Mouse (Mus musculus): ENCODE results near the gene Gm5148. TPM values are rescaled to one million over a fixed set of nuclear protein-coding genes. Genes with fewer than 3 reads are reported as not detected.

Gene Gm5148
- polyA plus RNA-seq, 2 experiments: 1.6 to 3.5 TPM

GRCm38 (mm10) chr3:37738171-37738950 is 14.1 kb upstream of the Gm5148 start:
- Histone ChIP-seq H3K4me1 (replicated peaks; ENCODE audit: control insufficient read depth in 2 of 2, insufficient read depth in 2 of 2, low read length in 1 of 2) (no peaks in the 10 kb centered on the region), H3K27ac (no peak overlapping the region), H3K9me3 (ENCODE audit: control insufficient read depth, low read length) (no peaks in the 10 kb centered on the region), H3K4me3 (ENCODE audit: insufficient read depth in 1 of 2, low read depth in 2 of 2, low read length in 2 of 2) (no peak overlapping the region), H3K36me3 (replicated peaks; ENCODE audit: control insufficient read depth, insufficient read depth, low read depth) (no peaks in the 10 kb centered on the region), H3K27me3 (ENCODE audit: control insufficient read depth, insufficient read depth, low read length) (no peaks in the 10 kb centered on the region; the same call in 1 of the 2 replicates), H3K9ac (replicated peaks) (no peak overlapping the region), H3K4me2 (ENCODE audit: low read depth) (no peak overlapping the region)
- 64% methylated on average over 17 of the region's 17 CpGs for WGBS (ENCODE audit: insufficient replicate concordance)
- no peak for ATAC-seq (ENCODE audit: insufficient read depth)
- TF ChIP-seq EP300 (IDR thresholded peaks at IDR 0.05; ENCODE audit: low read depth) (no peak), CTCF (IDR thresholded peaks at IDR 0.05; ENCODE audit: low read depth) (no peak)
- no peak for DNase-seq (ENCODE audit: low read depth in 3 of 3, low spot score in 3 of 3)

- TF ChIP-seq EP300 (IDR thresholded peaks at IDR 0.05; ENCODE audit: low read depth) (no peak), CTCF (IDR thresholded peaks at IDR 0.05; ENCODE audit: low read depth) (no peak)
- 41% methylated on average over 6 of the region's 6 CpGs for WGBS (ENCODE audit: insufficient replicate concordance)
- no peaks in the 10 kb centered on the region for H3K4me1 ChIP-seq (replicated peaks; ENCODE audit: control insufficient read depth in 2 of 2, insufficient read depth in 2 of 2, low read length in 1 of 2)
- no peak overlapping the region for H3K4me2 ChIP-seq (ENCODE audit: low read depth)
- no peak overlapping the region for H3K27ac ChIP-seq
- no peak overlapping the region for H3K9ac ChIP-seq (replicated peaks)
- ATAC-seq (ENCODE audit: insufficient read depth): no peak
- H3K4me3 ChIP-seq (ENCODE audit: insufficient read depth in 1 of 2, low read depth in 2 of 2, low read length in 2 of 2): no peak overlapping the region
- H3K36me3 ChIP-seq (replicated peaks; ENCODE audit: control insufficient read depth, insufficient read depth, low read depth): no peaks in the 10 kb centered on the region
- no peaks in the 10 kb centered on the region; the same call in 1 of the 2 replicates for H3K27me3 ChIP-seq (ENCODE audit: control insufficient read depth, insufficient read depth, low read length)
- no peaks in the 10 kb centered on the region for H3K9me3 ChIP-seq (ENCODE audit: control insufficient read depth, low read length)
- no peak for DNase-seq (ENCODE audit: low read depth in 3 of 3, low spot score in 3 of 3)
Measured at GRCm38 (mm10) chr3:37737407-37737806, 13.1 kb upstream of the Gm5148 start.

- 30% methylated on average over 6 of the region's 6 CpGs for WGBS (ENCODE audit: insufficient replicate concordance)
- Histone ChIP-seq H3K9ac (replicated peaks) (no peak overlapping the region), H3K27me3 (ENCODE audit: control insufficient read depth, insufficient read depth, low read length) (no peaks in the 10 kb centered on the region; the same call in 1 of the 2 replicates), H3K27ac (no peak overlapping the region), H3K9me3 (ENCODE audit: control insufficient read depth, low read length) (no peaks in the 10 kb centered on the region), H3K4me2 (ENCODE audit: low read depth) (no peak overlapping the region), H3K4me3 (ENCODE audit: insufficient read depth in 1 of 2, low read depth in 2 of 2, low read length in 2 of 2) (no peak overlapping the region), H3K36me3 (replicated peaks; ENCODE audit: control insufficient read depth, insufficient read depth, low read depth) (no peaks in the 10 kb centered on the region), H3K4me1 (replicated peaks; ENCODE audit: control insufficient read depth in 2 of 2, insufficient read depth in 2 of 2, low read length in 1 of 2) (no peaks in the 10 kb centered on the region)
- DNase-seq (ENCODE audit: low read depth in 3 of 3, low spot score in 3 of 3): no peak
- ATAC-seq (ENCODE audit: insufficient read depth): no peak
- no peak for TF ChIP-seq EP300 (IDR thresholded peaks at IDR 0.05; ENCODE audit: low read depth)
- TF ChIP-seq CTCF (IDR thresholded peaks at IDR 0.05; ENCODE audit: low read depth): no peak
Measured at GRCm38 (mm10) chr3:37735166-37735565, 10.9 kb upstream of the Gm5148 start.

- DNase-seq (ENCODE audit: low read depth in 3 of 3, low spot score in 3 of 3) (peak; percentile 32 to 49 (median 38)), ATAC-seq (ENCODE audit: insufficient read depth) (peak; percentile 48)
- TF ChIP-seq CTCF (IDR thresholded peaks at IDR 0.05; ENCODE audit: low read depth): no peak
- TF ChIP-seq EP300 (IDR thresholded peaks at IDR 0.05; ENCODE audit: low read depth): no peak
- peaks cover 0 to 25% of the 10 kb centered on the region in 2 experiments; a peak in 3 of 4 replicates for H3K4me1 ChIP-seq (replicated peaks; ENCODE audit: control insufficient read depth in 2 of 2, insufficient read depth in 2 of 2, low read length in 1 of 2)
- H3K36me3 ChIP-seq (replicated peaks; ENCODE audit: control insufficient read depth, insufficient read depth, low read depth): no peaks in the 10 kb centered on the region
- no peak overlapping the region for H3K4me3 ChIP-seq (ENCODE audit: insufficient read depth in 1 of 2, low read depth in 2 of 2, low read length in 2 of 2)
- H3K4me2 ChIP-seq (ENCODE audit: low read depth): no peak overlapping the region
- WGBS (ENCODE audit: insufficient replicate concordance): 19% methylated on average over 4 of the region's 4 CpGs
- no peak overlapping the region for H3K9ac ChIP-seq (replicated peaks)
- peaks cover 6% of the 10 kb centered on the region for H3K27me3 ChIP-seq (ENCODE audit: control insufficient read depth, insufficient read depth, low read length)
- no peak overlapping the region for H3K27ac ChIP-seq
- no peaks in the 10 kb centered on the region for H3K9me3 ChIP-seq (ENCODE audit: control insufficient read depth, low read length)
Measured at GRCm38 (mm10) chr3:37729142-37729541, 4.9 kb upstream of the Gm5148 start.
